Mouse (Mus musculus): Measurements from ENCODE around the gene Entpd2.

DNA sequence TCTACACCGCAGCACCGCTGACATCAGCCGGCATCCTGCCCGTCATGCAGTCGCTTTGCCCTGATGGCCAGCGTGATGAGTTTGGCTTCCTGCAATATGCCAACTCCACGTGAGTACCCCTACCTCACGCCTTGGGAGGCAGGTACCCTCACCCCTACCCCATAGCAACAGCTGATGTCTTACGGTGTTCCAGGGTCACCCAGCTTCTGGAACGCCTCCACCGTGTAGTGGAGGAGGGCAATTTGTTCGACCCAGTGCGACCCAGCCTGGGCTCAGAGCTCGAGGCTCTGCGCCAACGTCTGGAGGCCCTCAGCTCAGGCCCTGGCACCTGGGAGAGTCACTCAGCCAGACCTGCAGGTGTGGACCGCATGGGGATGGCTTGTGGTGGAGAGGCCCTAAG, 37.4 kb downstream of the Entpd2 start:
- no peak for TF ChIP-seq POLR2A (IDR thresholded peaks at IDR 0.05; ENCODE audit: borderline replicate concordance, control insufficient read depth, low read depth, low read length)
- TF ChIP-seq CTCF (IDR thresholded peaks at IDR 0.05; ENCODE audit: control insufficient read depth, insufficient read depth, low read length), result no peak

Data from bone marrow, adult 2 months (tissue).